Mouse (Mus musculus): ENCODE data around the gene Eif3l. TPM values are rescaled to one million over a fixed set of nuclear protein-coding genes. Genes with fewer than 3 reads are reported as not detected.

The Eif3l gene
- polyA plus RNA-seq, 1 experiment from 2014 or later, result 99.3 TPM

GRCm38 (mm10) chr15:79067631-79068030 lies 7.3 kb upstream of the Eif3l start:
- WGBS, result 71% methylated on average over 3 of the region's 3 CpGs

GRCm38 (mm10) chr15:79068416-79068815 lies 6.6 kb upstream of the Eif3l start:
- Histone ChIP-seq H3K4me1 (ENCODE audit: insufficient read depth, low read depth, low read length) (no peaks in the 10 kb centered on the region), H3K4me3 (ENCODE audit: low read depth, low read length) (no peak overlapping the region), H3K9me3 (ENCODE audit: low read length) (no peaks in the 10 kb centered on the region), H3K27me3 (replicated peaks; ENCODE audit: insufficient read depth, low read length) (no peaks in the 10 kb centered on the region), H3K4me2 (replicated peaks; ENCODE audit: low read depth, low read length) (no peak overlapping the region), H3K36me3 (ENCODE audit: insufficient read depth, low read length) (no peaks in the 10 kb centered on the region), H3K27ac (ENCODE audit: low read length) (no peak overlapping the region), H3K9ac (replicated peaks; ENCODE audit: low read depth) (no peak overlapping the region)
- TF ChIP-seq CTCF (IDR thresholded peaks at IDR 0.05) (no peak), EP300 (IDR thresholded peaks at IDR 0.05) (no peak)
- DNase-seq (ENCODE audit: low spot score) (no peak), ATAC-seq (no peak)
- 83% methylated on average over 3 of the region's 3 CpGs for WGBS

More at GRCm38 (mm10) chr15:79067631-79068030, 7.3 kb upstream of the Eif3l start:
- H3K4me1 ChIP-seq (ENCODE audit: insufficient read depth, low read depth, low read length), result no peaks in the 10 kb centered on the region
- TF ChIP-seq EP300 (IDR thresholded peaks at IDR 0.05), result no peak
- TF ChIP-seq CTCF (IDR thresholded peaks at IDR 0.05), result no peak
- H3K36me3 ChIP-seq (ENCODE audit: insufficient read depth, low read length), result no peaks in the 10 kb centered on the region
- H3K27ac ChIP-seq (ENCODE audit: low read length), result no peak overlapping the region
- no peaks in the 10 kb centered on the region for H3K9me3 ChIP-seq (ENCODE audit: low read length)
- no peak overlapping the region for H3K4me2 ChIP-seq (replicated peaks; ENCODE audit: low read depth, low read length)
- no peak overlapping the region for H3K9ac ChIP-seq (replicated peaks; ENCODE audit: low read depth)
- ATAC-seq, result no peak
- no peak for DNase-seq (ENCODE audit: low spot score)
- H3K27me3 ChIP-seq (replicated peaks; ENCODE audit: insufficient read depth, low read length), result no peaks in the 10 kb centered on the region
- H3K4me3 ChIP-seq (ENCODE audit: low read depth, low read length), result no peak overlapping the region

GRCm38 (mm10) chr15:79071117-79072039 lies 3.6 kb upstream of the Eif3l start:
- Histone ChIP-seq H3K4me1 (ENCODE audit: insufficient read depth, low read depth, low read length) (0 out of 2 replicates have a peak, but pooled peaks cover 3% of the 10 kb centered on the region), H3K36me3 (ENCODE audit: insufficient read depth, low read length) (no peaks in the 10 kb centered on the region), H3K9ac (replicated peaks; ENCODE audit: low read depth) (no peak overlapping the region), H3K27me3 (replicated peaks; ENCODE audit: insufficient read depth, low read length) (no peaks in the 10 kb centered on the region), H3K4me2 (replicated peaks; ENCODE audit: low read depth, low read length) (no peak overlapping the region), H3K27ac (ENCODE audit: low read length) (no peak overlapping the region), H3K9me3 (ENCODE audit: low read length) (no peaks in the 10 kb centered on the region), H3K4me3 (ENCODE audit: low read depth, low read length) (no peak overlapping the region)
- DNase-seq (ENCODE audit: low spot score) (peak; percentile 75), ATAC-seq (no peak)
- TF ChIP-seq CTCF (IDR thresholded peaks at IDR 0.05) (peak; percentile 85), EP300 (IDR thresholded peaks at IDR 0.05) (no peak)
- 69% methylated on average over 5 of the region's 5 CpGs for WGBS

- Histone ChIP-seq H3K27me3 (replicated peaks; ENCODE audit: insufficient read depth, low read length) (no peaks in the 10 kb centered on the region), H3K4me1 (ENCODE audit: insufficient read depth, low read depth, low read length) (0 out of 2 replicates have a peak, but pooled peaks cover 3% of the 10 kb centered on the region), H3K27ac (ENCODE audit: low read length) (no peak overlapping the region), H3K36me3 (ENCODE audit: insufficient read depth, low read length) (peaks cover 19% of the 10 kb centered on the region; the same call in 1 of the 2 replicates), H3K9ac (replicated peaks; ENCODE audit: low read depth) (no peak overlapping the region), H3K4me2 (replicated peaks; ENCODE audit: low read depth, low read length) (no peak overlapping the region), H3K9me3 (ENCODE audit: low read length) (no peaks in the 10 kb centered on the region), H3K4me3 (ENCODE audit: low read depth, low read length) (no peak overlapping the region)
- ATAC-seq (no peak), DNase-seq (ENCODE audit: low spot score) (no peak)
- TF ChIP-seq CTCF (IDR thresholded peaks at IDR 0.05), result no peak
- no peak for TF ChIP-seq EP300 (IDR thresholded peaks at IDR 0.05)
Observed at GRCm38 (mm10) chr15:79073752-79074151, 1.2 kb upstream of the Eif3l start.

- TF ChIP-seq EP300 (IDR thresholded peaks at IDR 0.05) (no peak), CTCF (IDR thresholded peaks at IDR 0.05) (no peak)
- Histone ChIP-seq H3K36me3 (ENCODE audit: insufficient read depth, low read length) (peaks cover 21% of the 10 kb centered on the region; the same call in 1 of the 2 replicates), H3K4me2 (replicated peaks; ENCODE audit: low read depth, low read length) (peak overlapping the region; percentile 88), H3K4me1 (ENCODE audit: insufficient read depth, low read depth, low read length) (0 out of 2 replicates have a peak, but pooled peaks cover 3% of the 10 kb centered on the region), H3K27ac (ENCODE audit: low read length) (peak overlapping the region; percentile 83), H3K9ac (replicated peaks; ENCODE audit: low read depth) (peak overlapping the region; percentile 89), H3K4me3 (ENCODE audit: low read depth, low read length) (peak overlapping the region; percentile 78), H3K9me3 (ENCODE audit: low read length) (no peaks in the 10 kb centered on the region), H3K27me3 (replicated peaks; ENCODE audit: insufficient read depth, low read length) (no peaks in the 10 kb centered on the region)
- DNase-seq (ENCODE audit: low spot score), result no peak
- WGBS, result 30% methylated on average over 10 of the region's 10 CpGs
- ATAC-seq, result no peak
Observed at GRCm38 (mm10) chr15:79074446-79074845, 533 bp upstream of the Eif3l start.

- DNase-seq (ENCODE audit: low spot score) (no peak), ATAC-seq (no peak)
- TF ChIP-seq EP300 (IDR thresholded peaks at IDR 0.05) (no peak), CTCF (IDR thresholded peaks at IDR 0.05) (no peak)
- H3K27ac ChIP-seq (ENCODE audit: low read length), result peak overlapping the region; percentile 83; the same call in 1 of the 2 replicates
- peak overlapping the region; percentile 78 for H3K4me3 ChIP-seq (ENCODE audit: low read depth, low read length)
- H3K4me2 ChIP-seq (replicated peaks; ENCODE audit: low read depth, low read length), result peak overlapping the region; percentile 88
- H3K9ac ChIP-seq (replicated peaks; ENCODE audit: low read depth), result peak overlapping the region; percentile 89
- H3K9me3 ChIP-seq (ENCODE audit: low read length), result no peaks in the 10 kb centered on the region
- no peaks in the 10 kb centered on the region for H3K27me3 ChIP-seq (replicated peaks; ENCODE audit: insufficient read depth, low read length)
- H3K36me3 ChIP-seq (ENCODE audit: insufficient read depth, low read length), result peaks cover 29% of the 10 kb centered on the region
- 0 out of 2 replicates have a peak, but pooled peaks cover 3% of the 10 kb centered on the region for H3K4me1 ChIP-seq (ENCODE audit: insufficient read depth, low read depth, low read length)
- 29% methylated on average over 15 of the region's 15 CpGs for WGBS
Observed at GRCm38 (mm10) chr15:79075658-79076365, 833 bp downstream of the Eif3l start.

Data from lung, postnatal 0 days (tissue).